Mouse (Mus musculus) brain, embryonic 14.5 days (tissue): Measurements from ENCODE around the gene Cts6.

Experiments
- CTCF ChIP-seq: fragments of 200-500 bp; IDR thresholded peaks from 2 replicates; pipeline ENCODE4 v1.5.1; 2012; ENCODE audit warnings: inconsistent platforms, mild to moderate bottlenecking, moderate library complexity, borderline replicate concordance; ENCODE audit not compliant: insufficient read depth, insufficient read length; ENCODE audit errors: extremely low read depth
- POLR2A ChIP-seq: fragments of 200-500 bp; IDR thresholded peaks from 2 replicates; pipeline ENCODE4 v1.6.1; 2012; ENCODE audit warnings: mild to moderate bottlenecking, inconsistent platforms, borderline replicate concordance; ENCODE audit not compliant: poor library complexity, insufficient read depth, insufficient read length, severe bottlenecking; ENCODE audit errors: extremely low read depth

- TF ChIP-seq CTCF: no peak
- TF ChIP-seq POLR2A: no peak
These were observed 39.1 kb downstream of the Cts6 start, which contains the start of gene Ctsr for GRCm38 (mm10) chr13:61164156-61164555.
